Mouse (Mus musculus) yolk sac, embryonic 10.5 days (tissue): ENCODE measurements around the gene Rgs3.
A peak's percentile ranks its signal among the peaks of the same experiment; 100 is the strongest.

Experiments used
- DNase-seq: peaks from one replicate; pipeline ENCODE4 v3.0.0-alpha.2; 2017; ENCODE audit warnings: low spot score

Rgs3 gene

DNA sequence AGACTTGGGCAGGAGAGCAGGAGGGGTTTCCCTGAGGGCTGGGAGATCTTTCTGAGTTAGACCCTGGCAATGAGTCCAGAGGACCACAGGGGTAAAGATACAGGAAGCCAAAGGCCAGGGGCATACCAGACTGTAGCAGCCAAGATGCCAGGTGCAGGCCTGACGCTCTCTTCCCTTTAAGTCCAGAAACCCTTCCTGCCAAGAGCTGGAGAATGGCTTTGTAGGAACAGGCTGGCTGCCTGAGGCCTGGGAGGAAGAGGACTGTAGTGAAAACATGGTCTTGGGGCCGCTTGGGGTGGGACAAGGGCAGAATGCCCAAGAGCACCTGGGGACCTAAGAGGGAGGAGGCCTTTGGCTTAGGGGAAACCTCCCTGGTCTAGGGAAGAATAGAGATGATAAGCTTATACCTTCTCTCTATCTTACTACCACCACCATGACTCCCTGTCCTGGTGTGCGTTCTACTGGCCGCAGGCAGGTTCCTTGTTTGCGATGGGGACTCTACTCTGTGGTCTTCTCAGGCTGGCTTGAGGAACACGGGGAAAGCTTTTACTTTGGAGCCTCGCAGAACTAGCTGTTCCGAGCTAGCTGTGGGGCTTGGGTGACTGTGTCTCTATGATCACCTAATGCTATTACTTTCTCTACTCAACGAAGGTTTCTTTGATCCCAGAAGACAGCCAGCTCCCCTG, 46.4 kb downstream of the Rgs3 start:
- DNase-seq, result no peak

DNA sequence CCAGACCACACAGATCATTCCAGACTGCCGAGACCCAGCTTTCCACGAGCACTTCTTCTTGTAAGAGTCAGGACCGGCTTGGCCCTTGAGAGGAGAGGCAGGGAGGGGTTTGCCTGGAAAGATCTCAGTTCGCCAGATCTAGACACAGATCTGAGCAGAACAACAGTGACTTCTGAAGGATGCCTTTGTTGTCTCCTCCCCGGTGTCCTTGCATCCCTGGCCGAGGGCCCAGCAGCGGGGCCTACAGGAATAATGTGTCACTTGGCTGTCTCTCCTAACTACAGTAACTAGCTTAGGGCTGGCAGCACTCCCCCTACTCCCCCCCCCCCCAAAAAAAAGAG, 46.9 kb downstream of the Rgs3 start:
- DNase-seq, result no peak

DNA sequence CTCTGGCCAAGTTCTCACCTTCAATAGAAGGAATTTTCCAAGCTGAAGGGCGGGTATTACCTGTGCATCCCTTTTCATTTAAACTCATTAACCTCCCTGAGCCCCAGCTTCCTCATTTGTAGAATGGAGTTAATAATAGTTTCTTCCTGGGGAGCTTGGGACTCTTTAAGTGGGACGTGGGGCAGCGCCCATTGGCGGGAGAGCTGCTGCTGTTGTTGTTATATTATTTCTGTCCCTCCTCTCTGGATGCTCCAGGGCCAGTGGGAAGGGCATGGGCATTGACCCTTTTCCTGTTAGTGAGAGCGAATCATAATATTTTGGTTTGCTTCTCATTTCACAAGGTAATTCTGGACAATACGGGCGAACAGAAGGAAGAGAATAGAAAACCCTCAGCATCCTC, 47.3 kb downstream of the Rgs3 start:
- DNase-seq, result no peak

DNA sequence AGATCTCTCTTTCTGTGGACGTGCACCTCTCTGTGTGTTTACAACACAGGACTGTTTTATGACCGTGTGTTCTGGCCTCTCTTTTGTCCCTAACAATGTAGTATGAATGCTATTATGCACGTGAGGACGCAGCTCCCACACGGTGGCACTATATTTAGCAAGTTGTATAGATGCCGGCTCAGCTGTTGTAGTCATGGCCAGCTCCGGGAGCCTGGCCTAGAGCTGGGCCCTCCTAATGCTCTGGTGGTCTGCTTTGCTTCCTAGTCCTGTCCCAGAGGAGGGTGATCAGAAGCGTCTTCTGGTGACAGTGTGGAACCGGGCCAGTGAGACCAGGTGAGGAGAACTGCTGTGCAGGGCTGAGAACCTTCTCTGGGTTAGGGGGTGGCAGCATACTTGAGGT, 47.7 kb downstream of the Rgs3 start:
- no peak for DNase-seq

DNA sequence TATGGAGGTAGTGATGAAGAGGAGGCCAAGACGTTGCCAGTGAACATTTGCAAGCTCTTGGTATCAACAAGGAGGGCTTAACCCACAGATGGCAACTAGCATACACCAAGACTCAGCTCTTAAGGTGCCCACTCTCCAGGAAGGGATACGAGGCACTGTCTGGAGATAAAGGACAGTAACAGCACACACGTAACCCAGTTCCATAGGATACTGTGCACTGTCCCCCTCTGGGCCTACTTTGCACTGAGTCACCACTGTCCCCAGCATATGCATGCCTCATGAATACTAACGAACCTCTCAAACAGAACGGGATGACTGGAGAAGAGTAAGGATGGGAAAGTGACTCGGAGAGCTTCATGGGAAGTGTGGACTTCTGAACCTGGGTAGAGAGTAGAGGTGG, 48.2 kb downstream of the Rgs3 start:
- DNase-seq, result no peak

DNA sequence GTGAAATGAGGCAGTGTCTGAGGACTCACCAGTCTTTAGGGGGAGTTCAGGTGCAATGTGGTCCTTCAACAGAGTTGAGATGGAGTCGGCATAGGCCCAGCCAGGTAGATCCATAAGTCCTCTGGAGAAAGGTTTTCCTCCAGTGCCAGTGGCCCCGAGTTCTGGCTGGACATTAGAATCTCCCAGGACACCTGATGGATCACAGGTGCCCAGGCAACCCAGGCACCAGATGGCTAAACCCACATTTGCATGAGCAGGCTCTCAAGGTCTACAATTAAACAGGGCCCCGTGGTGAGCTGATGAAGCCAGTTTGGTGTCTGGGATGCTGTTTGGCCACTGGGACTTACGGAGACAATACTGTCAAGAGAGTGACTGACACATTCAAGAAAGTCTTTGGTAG, 49.7 kb downstream of the Rgs3 start:
- no peak for DNase-seq

DNA sequence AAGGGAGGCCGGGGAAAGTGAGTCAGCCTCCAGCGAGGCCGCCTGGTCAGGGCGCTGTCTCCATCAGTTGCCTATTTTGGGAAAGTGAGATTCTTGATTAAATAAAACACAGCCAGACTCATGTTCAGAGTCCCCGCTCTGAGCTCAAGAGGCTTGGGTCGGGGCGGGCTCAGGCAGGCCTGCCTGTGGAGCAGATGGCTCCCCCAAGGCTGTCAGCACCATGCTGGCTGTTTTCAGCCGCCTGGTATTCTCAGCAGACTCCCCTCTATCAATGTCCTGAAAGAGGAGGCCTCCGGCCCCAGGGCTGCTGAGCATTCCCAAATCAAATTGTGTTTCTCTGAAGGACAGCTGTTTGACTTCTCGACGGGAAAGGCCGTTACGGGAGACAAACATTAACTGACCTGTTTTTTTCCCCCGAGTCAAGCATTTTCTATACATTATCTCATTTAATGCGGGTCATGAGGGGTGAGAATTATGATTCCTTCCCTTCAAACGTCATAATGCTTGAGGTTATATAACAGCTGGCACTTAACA, 50.6 kb downstream of the Rgs3 start:
- no peak for DNase-seq

DNA sequence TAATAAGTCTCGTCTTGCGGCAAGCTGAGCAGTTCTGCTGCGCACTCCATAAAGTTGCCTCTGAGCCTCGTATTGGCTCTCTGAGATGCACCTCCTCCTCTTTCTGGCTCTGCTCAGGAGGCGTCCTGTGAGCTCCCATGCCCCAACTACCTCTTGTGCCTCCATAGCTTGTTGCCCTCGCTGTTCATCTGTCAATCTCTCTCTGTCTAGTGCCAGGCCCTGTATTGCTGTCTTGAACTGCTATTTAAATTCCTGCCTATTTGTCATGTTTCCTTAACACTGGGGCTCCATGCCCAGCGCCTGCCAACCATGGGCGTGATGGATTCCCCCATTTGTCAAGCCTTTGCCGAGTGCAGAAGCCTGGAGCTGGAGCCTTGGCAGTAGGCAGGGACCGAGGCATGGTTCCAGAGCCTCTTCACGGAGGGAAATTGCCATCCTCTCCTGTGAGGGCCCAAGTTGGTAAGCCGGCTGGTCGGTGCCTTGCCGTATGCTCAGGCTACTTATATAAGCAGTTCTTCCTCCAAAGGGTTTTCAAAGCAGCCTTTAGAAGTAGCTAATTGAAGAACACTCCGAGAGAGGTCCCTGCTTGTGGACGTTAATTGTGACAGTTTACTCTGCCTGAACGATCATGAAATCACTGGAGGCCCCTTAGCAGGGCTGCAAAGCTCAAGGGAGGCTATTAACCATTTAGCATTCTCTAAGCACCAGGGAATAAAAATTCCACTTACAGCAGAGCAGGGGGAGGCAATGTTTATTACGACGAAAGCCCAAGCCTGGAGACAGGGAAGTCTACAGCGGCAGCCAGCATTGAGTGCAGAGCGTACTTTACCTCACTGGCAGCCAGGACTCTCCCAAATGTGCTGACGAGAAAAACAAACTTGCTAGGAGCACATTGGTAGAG, 53.2 kb downstream of the Rgs3 start:
- DNase-seq, result peak; percentile 18

DNA sequence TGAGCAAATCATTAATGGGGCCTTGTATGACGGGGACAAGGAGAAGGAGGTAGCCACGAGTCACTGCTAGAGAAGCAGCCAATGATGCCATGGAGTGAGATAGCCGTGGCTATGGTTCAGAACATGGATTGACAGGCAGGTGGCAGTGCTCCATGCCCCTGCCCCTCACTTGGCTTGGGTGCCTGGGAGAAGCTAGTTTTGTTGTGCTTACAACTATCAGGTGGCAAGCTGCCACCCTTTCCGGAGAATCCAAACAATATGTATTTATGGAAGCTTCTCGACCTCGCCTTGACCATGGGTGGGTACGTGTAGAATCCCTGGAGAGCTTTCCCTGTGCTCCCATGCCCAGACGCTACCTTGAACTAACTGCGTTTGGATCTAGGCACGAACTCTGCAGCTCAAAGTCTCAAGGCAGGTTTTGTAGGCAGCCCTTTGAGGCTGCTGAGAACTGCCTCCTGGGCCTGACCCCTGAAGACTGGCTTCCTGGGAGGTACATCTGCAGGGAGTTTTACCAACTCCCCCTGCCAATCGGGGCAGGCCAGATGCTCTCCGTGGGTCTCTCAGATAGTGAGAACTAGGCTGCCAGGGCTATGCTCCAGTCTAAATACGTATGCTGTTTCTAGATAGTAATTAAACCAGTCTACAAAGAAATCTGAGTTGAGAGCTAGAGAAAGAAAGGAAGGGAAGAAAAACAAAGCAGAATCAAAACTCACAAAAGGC, 54.2 kb downstream of the Rgs3 start:
- DNase-seq, result no peak

DNA sequence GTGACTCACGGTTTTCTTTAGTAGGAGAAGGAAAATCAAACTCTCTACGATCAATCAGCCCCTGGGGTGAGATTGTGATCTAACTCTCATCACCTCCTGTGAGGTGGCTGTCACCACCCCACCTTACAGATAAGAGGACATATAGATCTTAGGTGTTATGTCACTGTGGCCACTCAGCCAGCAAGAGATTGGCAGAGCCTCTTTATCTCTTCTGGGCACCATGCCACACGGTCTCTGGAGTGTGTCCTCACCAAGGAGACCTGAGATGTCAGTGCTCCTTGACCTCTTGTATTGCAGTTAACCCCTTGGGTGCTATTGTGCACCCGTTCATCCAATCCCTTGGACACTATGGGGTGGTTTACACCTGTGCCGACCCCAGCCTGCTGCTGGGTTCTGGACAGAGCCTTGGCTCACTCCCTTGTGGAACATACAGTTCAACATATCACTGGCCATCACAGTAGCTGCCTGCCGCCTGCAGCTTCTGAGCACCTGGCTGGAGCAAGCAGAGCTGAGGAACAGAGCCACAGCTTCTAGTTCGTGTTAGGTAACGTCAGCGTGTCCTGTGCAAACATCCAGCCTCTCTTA, 58.3 kb downstream of the Rgs3 start:
- DNase-seq, result no peak

DNA sequence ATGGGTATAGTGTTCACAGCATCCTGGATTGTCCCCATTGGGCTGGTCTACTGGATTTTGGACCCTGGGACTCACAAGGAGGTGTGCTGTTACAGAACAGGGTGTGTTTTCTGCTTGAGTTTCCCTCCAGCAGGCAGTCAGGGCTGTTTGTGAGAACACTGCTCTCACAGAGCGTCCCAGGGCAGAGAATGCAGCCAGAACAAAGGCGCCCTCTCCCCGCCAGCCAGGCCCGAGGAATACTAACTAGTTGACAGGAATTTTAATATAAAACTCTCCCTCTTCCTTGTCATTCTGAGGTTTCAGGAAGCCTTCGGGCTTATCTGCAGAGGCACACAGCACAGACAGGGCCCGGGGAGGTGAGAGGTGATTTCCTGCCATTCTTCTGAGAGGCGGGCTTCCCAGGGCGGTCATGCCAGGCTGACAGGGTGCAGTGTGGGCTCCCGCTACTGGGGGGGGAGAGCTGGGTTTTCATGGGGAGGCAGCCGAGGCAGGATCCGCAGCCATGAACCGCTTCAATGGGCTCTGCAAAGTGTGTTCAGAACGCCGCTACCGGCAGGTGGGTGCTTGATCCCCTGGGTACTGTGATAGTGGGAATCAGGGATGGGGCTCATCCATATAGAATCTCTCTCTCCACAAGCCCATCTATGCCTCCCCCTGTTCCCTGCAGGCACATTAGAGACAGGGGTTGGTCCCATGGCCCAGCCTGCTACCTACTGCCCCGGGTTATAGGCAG, 59.8 kb downstream of the Rgs3 start:
- peak; percentile 24 for DNase-seq

DNA sequence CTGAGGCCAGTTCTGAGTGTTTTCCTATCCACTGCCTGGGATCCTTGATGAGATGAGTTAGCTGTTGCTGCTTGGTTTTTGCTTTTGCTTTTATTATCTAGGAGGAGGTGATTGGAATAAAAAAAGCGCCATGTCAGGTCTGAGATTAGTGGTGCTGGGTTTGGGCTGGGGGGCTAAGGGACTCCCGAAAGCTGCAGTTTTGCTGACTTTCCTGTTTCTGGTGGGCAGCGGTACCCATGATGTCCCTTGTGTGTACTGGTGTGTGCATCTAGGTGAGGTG, 60.3 kb downstream of the Rgs3 start:
- DNase-seq, result no peak

DNA sequence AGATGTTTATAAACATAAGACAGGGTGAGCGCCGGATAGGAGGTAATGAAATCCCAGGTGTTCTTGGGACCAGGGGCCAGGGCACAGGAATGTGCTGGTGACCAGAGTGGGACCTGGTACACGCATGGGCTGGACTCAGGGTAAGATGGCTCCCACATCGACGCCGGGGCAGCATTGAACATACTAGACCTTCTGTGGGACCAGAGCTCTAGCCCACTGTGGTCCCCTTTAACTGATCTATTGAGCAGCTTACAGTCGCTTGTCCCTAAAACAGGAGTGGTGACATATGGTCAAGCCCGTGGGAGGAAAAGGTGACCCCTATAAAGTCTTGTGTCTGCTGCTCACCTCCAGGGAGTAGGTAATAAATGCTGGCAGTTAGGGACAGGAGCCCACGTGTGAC, 61.5 kb downstream of the Rgs3 start:
- no peak for DNase-seq

DNA sequence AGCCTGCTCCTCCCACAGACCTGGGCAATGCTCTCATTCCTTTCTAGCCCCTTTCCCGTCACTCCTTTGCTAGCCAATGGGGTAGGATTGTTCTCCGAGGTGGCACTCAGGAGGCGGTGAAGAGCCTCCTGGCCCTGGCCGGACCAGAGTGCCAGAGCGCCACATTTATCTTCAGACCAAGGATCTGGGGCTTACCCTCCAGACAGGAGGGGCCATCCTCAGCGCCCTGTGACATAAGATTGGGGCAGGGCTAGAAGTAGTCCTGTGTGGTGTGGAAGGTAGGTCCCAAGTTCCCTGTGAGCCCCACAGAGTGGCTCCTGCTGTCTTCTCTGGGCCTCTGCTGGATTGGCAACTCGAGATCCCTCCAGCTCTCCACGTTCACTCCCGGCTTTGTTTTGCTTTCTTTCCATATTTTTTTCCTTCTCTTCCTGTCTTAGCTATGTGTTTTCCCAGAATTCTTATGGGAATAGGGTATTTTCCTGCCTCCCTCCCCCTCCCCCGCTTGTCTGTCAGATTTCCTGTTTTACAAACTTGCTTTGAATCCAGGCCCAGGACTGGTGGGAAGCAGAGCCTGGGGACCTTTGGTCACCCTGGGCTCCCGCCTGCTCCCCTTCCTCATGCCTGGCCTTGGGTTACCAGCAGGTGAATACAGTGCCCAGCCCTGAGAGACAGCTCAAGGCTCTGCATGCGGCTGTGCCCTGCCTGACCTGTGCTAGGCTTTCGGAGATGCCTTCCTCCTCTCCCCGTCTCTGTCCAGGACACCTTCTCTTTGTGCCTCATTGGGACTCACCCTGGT, 62.4 kb downstream of the Rgs3 start:
- peak; percentile 36 for DNase-seq

DNA sequence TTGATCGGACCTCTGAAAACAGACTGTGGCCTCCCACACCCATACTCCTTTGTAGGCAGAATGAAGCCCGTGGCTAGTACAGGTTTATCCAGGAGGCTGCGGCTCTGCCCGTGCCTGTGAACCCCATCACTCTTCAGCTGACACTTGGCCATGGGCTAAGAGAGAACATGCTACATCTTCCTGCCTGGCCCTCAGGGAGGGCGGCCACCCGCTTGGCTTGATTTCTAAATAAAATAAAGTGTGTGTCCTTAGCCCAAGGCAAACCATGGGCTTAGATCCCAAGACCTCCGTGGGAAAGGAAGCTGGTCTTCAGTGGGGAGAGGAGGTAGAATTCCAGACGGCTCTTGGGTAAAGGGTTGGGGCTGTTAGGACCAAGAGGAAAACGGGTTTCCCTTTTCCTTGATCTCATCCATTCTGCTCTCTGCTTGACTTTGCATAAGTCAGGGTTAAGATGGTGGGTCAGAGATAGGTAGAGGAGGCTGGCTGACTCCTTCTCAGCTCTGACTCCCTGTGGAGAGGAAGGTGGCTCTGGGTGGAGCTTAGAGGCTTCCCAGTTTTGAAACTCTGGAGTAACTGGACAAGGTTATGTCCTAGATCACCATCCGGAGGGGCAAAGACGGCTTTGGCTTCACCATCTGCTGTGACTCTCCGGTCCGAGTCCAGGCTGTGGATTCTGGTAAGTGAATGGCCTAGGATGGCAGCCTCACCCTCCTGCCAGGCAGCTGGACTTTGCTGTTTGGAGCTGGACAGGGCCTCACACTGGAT, 63.8 kb downstream of the Rgs3 start:
- DNase-seq, result no peak

DNA sequence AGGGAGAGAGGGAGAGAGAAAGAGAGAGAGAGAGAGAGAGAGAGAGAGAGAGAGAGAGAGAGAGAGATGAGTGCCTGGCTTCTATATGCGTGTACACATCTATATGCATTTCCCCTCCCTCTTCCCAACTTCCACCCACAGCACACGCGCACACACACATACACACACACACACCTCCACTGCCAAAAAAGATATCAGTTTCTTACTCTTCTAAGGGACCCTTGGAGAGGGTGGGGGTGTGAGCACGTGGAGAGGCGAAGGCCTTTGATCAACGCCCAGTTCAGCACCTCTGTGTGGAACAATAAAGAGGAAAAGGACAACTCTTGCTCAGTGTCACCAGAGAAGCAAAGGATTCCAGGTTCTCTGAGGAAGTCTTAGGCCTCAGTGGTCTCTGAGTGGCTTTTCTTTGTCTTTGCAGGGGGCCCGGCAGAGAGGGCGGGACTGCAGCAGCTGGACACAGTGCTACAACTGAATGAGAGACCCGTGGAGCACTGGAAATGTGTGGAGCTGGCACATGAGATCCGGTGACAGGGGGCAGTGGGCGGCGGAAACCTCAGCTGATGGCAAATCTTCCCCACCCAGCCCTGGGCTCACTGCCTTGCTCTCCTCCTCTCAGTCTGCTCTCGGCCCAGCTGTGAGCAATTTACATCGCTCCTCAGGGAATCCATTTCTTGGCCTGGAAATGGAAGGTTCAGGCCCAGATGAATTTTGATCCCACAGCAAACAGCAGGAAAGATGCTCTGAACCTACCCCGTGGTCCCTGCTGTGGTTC, 65.2 kb downstream of the Rgs3 start:
- no peak for DNase-seq

DNA sequence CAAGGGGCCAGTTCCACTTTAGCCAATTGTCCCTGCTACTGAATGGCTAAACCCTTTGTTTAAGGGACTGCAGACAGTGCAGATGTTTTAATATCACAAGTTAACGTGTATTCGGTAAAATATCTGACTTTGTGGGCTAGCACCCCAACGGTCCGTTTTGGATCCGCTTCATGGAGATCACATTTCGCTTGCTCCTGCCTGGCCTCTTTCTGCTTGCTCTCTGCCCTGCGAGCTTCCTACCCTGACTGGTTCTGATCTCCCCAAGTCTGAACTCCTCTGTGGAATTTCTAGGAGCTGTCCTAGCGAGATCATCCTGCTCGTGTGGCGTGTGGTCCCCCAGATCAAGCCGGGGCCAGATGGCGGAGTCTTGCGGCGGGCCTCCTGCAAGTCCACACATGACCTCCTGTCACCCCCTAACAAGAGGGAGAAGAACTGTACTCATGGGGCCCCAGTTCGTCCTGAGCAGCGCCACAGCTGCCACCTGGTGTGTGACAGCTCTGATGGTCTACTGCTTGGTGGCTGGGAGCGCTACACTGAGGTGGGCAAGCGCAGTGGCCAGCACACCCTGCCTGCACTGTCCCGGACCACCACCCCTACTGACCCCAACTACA, 65.9 kb downstream of the Rgs3 start:
- no peak for DNase-seq

DNA sequence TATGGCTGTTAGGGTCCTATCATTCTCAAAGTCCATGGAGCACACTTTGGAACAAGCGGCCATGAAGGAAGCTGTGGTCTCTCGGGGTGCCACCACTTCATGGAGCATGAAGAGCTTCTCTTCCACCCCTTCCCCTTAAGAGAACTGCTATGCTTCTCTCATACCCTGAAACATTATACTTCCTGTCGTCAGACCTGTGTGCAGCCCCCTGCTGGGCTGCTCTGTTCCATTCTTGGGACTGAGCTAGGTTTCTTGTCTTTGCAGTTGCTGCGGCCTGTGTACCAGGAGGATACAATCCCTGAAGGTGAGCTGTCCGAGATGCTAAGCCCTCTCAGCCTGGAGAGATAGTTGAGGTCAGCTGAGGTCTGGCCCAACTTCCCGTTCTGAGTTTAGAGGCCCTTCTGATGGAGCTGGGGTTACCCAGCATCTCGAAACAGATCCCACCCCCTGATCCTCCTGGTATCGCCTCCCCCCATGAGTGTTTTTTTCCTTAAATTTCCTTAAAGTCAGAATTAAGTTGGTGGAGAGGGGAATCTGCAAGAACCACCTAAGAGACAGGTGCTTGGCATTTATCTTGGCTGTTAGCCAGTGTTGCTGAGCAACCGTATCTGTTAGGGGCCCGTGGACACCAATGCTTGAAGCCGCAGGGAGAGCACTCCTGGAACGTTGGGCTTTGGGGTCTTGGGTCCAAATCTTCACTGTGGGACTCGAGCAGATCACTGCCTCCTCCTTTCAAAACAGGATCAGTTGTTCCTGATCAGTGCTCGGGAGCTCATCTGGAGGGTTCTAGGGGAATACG, 66.8 kb downstream of the Rgs3 start:
- no peak for DNase-seq
